Mouse (Mus musculus): ENCODE data around the gene Pms1.
"Not testable (repeated sequence)": the region's sequence is repeated elsewhere in the genome, so short reads cannot be mapped to it uniquely, and the experiment has no call there.

Pms1 gene

DNA sequence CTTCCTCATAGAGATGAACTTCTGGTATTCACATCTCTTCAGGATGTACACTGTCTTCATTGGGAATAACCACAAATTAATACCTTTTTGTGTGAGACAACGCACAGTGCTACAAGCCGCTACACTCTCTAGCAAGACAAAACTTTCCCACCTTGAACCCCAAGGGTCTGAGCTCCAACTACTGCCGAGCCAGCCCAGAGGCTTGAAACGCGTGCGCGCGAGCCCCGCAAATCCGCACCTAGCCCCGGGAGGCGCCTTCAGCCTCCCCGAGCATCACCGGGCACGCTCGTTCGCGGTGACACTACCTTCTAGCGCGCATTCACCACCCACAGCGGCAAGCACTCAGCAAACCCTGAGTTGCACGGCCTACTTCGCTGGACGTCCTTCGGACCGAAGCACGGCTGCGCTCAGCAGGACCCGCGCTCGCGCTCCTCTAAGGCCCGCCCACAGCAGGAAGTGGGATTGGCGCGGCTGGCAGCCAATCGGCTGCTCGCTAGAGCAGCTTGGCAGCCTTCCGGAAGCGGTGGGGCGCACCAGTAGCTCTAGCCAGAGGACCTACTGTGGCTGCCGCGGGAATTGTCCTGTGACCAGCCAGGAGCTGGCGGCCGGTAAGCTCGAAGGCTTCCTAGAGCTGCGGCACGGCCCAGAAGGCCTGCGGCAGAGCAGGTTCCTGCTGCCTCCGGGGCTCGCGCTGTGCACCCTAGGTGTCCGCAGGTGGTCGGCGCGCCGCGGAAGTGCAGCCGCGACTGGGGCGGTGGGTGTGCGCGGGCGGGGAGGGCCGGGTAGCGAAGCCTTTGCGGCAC is at the start of gene Pms1, which contains the start of the genes Ormdl1 and Gm28778:
Gene Pms1 (minus strand): TSS at position 438 of the 803 bp plus-strand sequence.
Gene Ormdl1 (plus strand): TSS at position 515 of the 803 bp plus-strand sequence.
Gene Gm28778 (plus strand): TSS at position 531 of the 803 bp plus-strand sequence.
- peak; percentile 96 for DNase-seq (ENCODE audit: low spot score in 2 of 2)

DNA sequence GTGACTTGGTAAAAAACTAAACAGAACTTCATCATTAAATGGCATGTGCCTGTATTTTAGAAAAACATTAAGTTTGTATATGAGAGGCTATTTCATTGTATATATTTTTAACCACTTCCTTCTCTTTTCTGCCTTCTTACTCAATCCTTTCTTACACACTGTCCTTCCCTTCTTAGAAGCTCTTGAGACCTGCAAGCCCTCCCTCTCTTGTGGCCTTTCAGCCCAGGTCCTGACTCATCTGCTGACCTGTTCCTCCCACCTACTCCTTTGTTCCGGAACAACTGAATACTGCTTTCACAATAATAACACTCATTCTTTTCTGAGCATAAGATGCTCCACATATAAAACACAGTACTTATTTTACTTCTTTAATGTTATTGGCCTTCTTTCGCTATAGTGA is 44.3 kb upstream of the Pms1 start:
- no peak for DNase-seq (ENCODE audit: low spot score in 2 of 2)

DNA sequence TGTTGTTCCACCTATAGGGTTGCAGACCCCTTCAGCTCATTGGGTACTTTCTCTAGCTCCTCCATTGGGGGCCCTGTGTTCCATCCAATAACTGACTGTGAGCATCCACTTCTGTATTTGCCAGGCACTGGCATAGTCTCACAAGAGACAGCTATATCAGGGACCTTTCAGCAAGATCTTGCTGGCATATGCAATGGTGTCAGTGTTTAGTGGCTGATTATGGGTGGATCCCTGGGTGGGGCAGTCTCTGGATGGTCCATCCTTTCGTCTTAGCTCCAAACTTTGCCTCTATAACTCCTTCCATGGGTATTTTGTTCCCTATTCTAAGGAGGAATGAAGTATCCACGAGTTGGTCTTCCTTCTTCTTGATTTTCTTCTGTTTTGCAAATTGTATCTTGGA is 40.6 kb upstream of the Pms1 start:
- not testable (repeated sequence) for DNase-seq (ENCODE audit: low spot score in 2 of 2)

DNA sequence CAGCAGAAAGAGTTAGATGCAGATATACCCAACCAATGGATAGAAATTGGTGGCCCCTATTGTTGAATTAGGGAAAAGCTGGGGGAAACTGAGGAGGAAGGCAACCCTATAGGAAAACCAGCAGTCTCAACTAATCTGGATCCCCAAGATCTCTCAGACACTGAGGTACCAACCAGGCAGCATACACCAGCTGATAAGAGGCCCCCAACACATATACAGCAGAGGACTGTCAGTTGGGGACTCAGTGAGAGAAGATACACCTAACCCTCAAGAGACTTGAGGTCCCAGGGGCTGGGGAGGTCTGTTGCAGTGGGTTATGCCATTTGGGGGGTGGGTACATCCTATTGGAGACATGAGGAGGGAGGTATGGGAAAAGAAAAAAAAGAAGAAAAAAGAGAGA is 38.6 kb upstream of the Pms1 start:
- DNase-seq (ENCODE audit: low spot score in 2 of 2) = no peak

GRCm38 (mm10) chr1:53333527-53333926 is 36.7 kb upstream of the Pms1 start:
- not testable (repeated sequence) for DNase-seq (ENCODE audit: low spot score in 2 of 2)

GRCm38 (mm10) chr1:53324827-53325494 is 28.1 kb upstream of the Pms1 start:
- no peak for DNase-seq (ENCODE audit: low spot score in 2 of 2)

- DNase-seq (ENCODE audit: low spot score in 2 of 2) = no peak
Observed at GRCm38 (mm10) chr1:53324277-53324676, 27.5 kb upstream of the Pms1 start.

GRCm38 (mm10) chr1:53323254-53323653 is 26.4 kb upstream of the Pms1 start:
- no peak for DNase-seq (ENCODE audit: low spot score in 2 of 2)

DNA sequence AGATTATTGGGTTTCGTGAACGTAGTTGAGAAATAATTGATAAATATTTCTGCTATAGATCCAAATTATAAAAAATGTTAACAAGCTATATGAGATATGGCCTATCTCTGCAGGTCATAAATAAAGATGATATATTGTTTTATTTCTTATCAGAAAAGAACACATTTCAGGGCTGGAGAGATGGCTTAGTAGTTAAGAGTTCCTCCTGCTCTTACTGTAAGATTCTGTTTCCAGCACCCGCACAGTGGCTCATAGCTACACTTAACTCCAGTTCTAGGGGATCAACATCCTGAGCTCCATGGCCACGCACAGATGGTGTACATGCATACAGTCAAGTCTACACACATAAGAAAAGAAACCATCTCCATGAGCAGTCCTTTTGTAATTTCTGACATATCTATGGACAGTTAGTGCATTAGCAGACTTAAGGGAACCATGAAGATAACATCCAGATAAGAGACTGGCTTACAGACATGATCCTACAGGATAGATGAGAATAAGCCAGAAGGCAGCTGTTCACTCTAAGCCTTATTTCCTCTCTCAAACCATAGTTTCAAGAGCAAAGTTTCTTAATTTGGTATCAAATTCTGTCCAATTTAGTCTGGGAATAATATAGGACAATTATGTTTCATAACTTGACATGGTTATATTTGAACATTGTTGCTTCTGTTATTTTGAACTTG is 25.0 kb upstream of the Pms1 start:
- DNase-seq (ENCODE audit: low spot score in 2 of 2) = no peak

DNA sequence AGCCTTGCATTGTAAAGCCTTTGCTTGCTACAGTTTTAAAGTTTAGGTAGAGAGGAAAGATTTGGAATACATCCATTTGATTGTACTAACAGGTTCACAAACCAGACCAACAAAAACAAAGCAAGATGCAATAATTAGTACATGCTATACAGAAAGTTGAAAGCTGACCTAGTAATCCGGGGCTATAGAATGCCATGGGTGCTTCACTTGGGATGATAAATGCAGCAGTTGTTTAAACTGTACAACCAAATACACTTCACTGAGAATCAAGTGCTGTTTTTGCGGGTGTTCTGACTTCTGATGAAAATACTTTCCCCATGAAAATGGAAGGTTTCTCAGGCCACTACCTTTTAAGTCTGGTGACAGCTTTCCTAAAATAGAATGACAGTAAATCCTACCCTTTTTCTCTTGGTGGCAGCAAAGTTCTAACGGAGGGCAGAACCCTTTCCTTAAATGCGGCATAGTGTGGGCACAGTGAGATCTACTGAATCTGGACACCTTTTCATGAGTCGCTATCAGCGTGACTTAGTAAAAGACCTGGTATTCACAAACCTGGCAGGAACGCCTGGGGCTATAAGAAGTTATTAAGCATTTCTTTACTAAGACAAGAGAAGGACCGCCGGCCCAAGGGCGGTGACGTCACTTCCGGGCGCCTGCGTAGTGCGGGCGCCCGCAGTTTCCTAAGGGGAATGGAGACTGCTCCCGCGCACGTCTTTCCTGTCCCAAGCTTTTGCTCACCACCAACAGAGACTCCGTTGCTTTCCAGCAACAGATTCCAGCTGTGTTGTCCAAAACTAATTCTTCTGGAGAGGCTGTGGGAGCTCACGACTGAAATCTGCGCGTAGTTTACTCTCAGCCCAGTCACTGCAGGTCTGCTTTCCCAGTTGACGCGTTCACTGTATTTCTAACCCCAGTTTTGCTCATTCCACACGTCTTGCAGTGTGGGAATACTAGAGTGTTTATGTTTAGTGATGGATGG is 16.5 kb upstream of the Pms1 start, which contains the start of gene Osgepl1:
Gene Osgepl1 (plus strand): TSS at position 636 of the 979 bp plus-strand sequence.
- peak; percentile 82 to 88 for DNase-seq (ENCODE audit: low spot score in 2 of 2)

DNA sequence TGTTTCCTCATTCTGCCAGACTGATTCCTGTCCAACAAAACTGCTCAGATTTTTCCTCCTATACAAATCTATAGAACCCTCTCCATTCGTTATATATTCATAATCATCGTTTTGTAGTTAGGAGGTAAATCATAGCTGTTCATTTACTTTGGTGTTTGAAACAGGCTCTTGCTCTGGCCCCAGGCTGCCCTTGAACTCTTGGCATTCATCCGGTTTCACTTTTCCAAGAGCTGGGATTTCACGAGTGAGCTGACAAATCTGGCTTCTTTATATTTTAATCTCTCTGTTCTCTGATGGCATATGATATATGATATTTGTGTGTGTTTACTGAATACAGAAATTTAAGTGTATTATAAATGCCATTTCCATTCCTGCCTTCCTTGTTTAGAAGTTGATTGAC is 3.7 kb upstream of the Pms1 start:
- DNase-seq (ENCODE audit: low spot score in 2 of 2) = no peak

- DNase-seq (ENCODE audit: low spot score in 2 of 2) = no peak
Observed at GRCm38 (mm10) chr1:53291197-53291596, 5.6 kb downstream of the Pms1 start.

GRCm38 (mm10) chr1:53272646-53273045 is 24.2 kb downstream of the Pms1 start:
- DNase-seq (ENCODE audit: low spot score in 2 of 2) = peak; percentile 6 to 58

- DNase-seq (ENCODE audit: low spot score in 2 of 2) = no peak
Observed at GRCm38 (mm10) chr1:53269901-53270300, 26.9 kb downstream of the Pms1 start.

- DNase-seq (ENCODE audit: low spot score in 2 of 2) = not testable (repeated sequence)
Observed at GRCm38 (mm10) chr1:53264958-53265612, 31.7 kb downstream of the Pms1 start.

DNA sequence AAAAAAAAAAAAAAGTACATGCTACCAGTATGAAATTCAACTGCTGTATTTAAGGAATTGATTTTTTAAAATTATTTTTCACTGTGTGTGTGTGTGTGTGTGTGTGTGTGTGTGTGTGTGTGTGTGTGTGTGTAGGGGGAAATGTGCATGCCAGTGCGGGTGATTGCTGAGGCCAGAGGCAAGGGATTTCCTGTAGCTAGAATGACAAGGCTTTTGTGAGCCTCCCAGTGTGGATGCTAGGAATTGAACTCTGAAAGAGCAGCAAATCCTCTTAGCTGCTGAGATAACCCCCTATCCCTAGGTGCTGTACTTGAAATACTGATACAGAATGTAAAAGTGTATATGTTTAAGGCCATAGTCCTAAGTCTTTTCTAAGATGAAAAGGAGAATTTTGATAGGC is 70.8 kb downstream of the Pms1 start:
- no peak for DNase-seq (ENCODE audit: low spot score in 2 of 2)

GRCm38 (mm10) chr1:53225616-53226015 is 71.2 kb downstream of the Pms1 start:
- no peak for DNase-seq (ENCODE audit: low spot score in 2 of 2)

- no peak for DNase-seq (ENCODE audit: low spot score in 2 of 2)
Observed at GRCm38 (mm10) chr1:53224775-53225174, 72.0 kb downstream of the Pms1 start.

GRCm38 (mm10) chr1:53210136-53210535 is 86.7 kb downstream of the Pms1 start:
- DNase-seq (ENCODE audit: low spot score in 2 of 2) = no peak

GRCm38 (mm10) chr1:53203902-53204301 is 92.9 kb downstream of the Pms1 start:
- no peak for DNase-seq (ENCODE audit: low spot score in 2 of 2)

Measured in frontal cortex, postnatal 36 days (tissue).